21 mouse cellular contexts compared by ENCODE assay signal in the genomic region with DNA sequence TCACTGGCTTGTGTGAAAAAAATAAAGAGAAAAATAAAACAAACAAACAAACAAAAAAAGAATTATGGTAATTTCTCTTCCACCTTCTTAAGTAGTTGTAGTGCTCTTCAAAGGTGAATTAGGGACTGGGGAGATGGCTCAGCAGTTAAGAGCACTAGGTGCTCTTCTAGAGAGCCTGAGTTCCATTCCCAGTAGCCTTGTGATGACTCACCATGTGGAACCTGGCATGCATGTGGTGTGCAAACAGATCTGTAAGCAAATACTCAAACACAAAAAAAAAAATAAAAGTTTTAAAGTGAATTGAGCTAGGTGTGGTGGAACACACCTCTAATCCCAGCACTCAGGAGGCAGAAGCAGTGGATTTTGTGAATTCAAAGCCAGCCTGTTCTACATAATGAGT. TPM values are rescaled to one million over a fixed set of nuclear protein-coding genes. Genes with fewer than 3 reads are reported as not detected.
DNase-seq lines count a peak whose midpoint lies in the region; ATAC-seq lines count a peak whose summit lies in the region.
"Had no signal": no experiment of that assay in that cellular context is flagged by ENCODE, and none has a peak within 500 bp of the region (broad histone marks: within the 10 kb centered on the region; RNA-seq: fewer than 3 reads in every experiment).

No protein-coding gene starts in this region.

- ATAC-seq in heart, embryonic 11.5 days (replicated peaks; ENCODE audit: insufficient number of reproducible peaks, low FRiP score, low TSS enrichment), result no peak
- ATAC-seq in stomach, embryonic 16.5 days (ENCODE audit: insufficient read depth, low FRiP score), result peak; percentile 62; the same call in 1 of the 2 replicates
- ATAC-seq: forebrain, embryonic 14.5 days; hindbrain, embryonic 16.5 days had no signal

- H3K9ac ChIP-seq in heart, embryonic 11.5 days (ENCODE audit: low read depth, low read length), result no peak overlapping the region
- no peak overlapping the region for H3K9ac ChIP-seq in stomach, embryonic 16.5 days (ENCODE audit: low read length)
- H3K9ac ChIP-seq: embryonic facial prominence, embryonic 12.5 days; hindbrain, embryonic 12.5 days had no signal

- DNase-seq in heart, adult 11 months, result peak; percentile 53
- peak; percentile 64 for DNase-seq in NIH3T3 (ENCODE audit: low read depth)
- peak; percentile 4 for DNase-seq in lung, postnatal 10 days
- DNase-seq in adrenal gland, postnatal 14 days, result no peak
- DNase-seq in kidney, adult 11 months, result no peak
- no peak for DNase-seq in urinary bladder, adult 18-20 months (ENCODE audit: low spot score in 2 of 2)
- DNase-seq: adrenal gland, adult 2 months; adrenal gland, postnatal 36 days; cerebellum, adult 2 months; cerebellum, postnatal 10 days; gastrocnemius, adult 2 months; gastrocnemius, postnatal 25 days; heart, postnatal 10 days; heart, postnatal 4 days had no signal

- H3K4me1 ChIP-seq in heart, embryonic 11.5 days (ENCODE audit: control insufficient read depth, insufficient read depth, low read length), result no peaks in the 10 kb centered on the region
- H3K4me1 ChIP-seq in stomach, embryonic 16.5 days (ENCODE audit: control insufficient read depth, insufficient read depth, low read length), result no peaks in the 10 kb centered on the region
- H3K4me1 ChIP-seq: embryonic facial prominence, embryonic 12.5 days; hindbrain, embryonic 12.5 days had no signal

- H3K27ac ChIP-seq in heart, embryonic 11.5 days (ENCODE audit: low read depth, low read length), result no peak overlapping the region
- H3K27ac ChIP-seq in stomach, embryonic 16.5 days (ENCODE audit: low read length), result peak overlapping the region; percentile 2; the same call in 1 of the 2 replicates
- H3K27ac ChIP-seq: embryonic facial prominence, embryonic 12.5 days; gastrocnemius, adult 2 months; hindbrain, embryonic 12.5 days had no signal

- H3K27me3 ChIP-seq in heart, embryonic 11.5 days (ENCODE audit: control insufficient read depth, insufficient read depth, low read length), result no peaks in the 10 kb centered on the region
- H3K27me3 ChIP-seq in stomach, embryonic 16.5 days (ENCODE audit: control insufficient read depth, insufficient read depth, low read length), result no peaks in the 10 kb centered on the region
- H3K27me3 ChIP-seq: CH12.LX; embryonic facial prominence, embryonic 12.5 days; hindbrain, embryonic 12.5 days had no signal

- no peak overlapping the region for H3K4me2 ChIP-seq in heart, embryonic 11.5 days
- no peak overlapping the region for H3K4me2 ChIP-seq in stomach, embryonic 16.5 days (ENCODE audit: low read depth, low read length)
- H3K4me2 ChIP-seq: embryonic facial prominence, embryonic 12.5 days; hindbrain, embryonic 12.5 days had no signal

- H3K36me3 ChIP-seq in heart, embryonic 11.5 days (ENCODE audit: control insufficient read depth, insufficient read depth, low read length), result peaks cover 5% of the 10 kb centered on the region; the same call in 1 of the 2 replicates
- 0 out of 2 replicates have a peak, but pooled peaks cover 4% of the 10 kb centered on the region for H3K36me3 ChIP-seq in stomach, embryonic 16.5 days (ENCODE audit: control insufficient read depth, insufficient read depth, low read length)

- H3K4me3 ChIP-seq in heart, embryonic 11.5 days (ENCODE audit: low read depth, low read length), result no peak overlapping the region
- no peak overlapping the region for H3K4me3 ChIP-seq in stomach, embryonic 16.5 days (replicated peaks; ENCODE audit: low read length)
- H3K4me3 ChIP-seq: embryonic facial prominence, embryonic 12.5 days; gastrocnemius, adult 2 months; hindbrain, embryonic 12.5 days had no signal

- no peaks in the 10 kb centered on the region for H3K9me3 ChIP-seq in heart, embryonic 11.5 days (replicated peaks; ENCODE audit: control insufficient read depth, low read length)
- no peaks in the 10 kb centered on the region for H3K9me3 ChIP-seq in stomach, embryonic 16.5 days (replicated peaks; ENCODE audit: control insufficient read depth, low read length)
- H3K9me3 ChIP-seq: embryonic facial prominence, embryonic 12.5 days; hindbrain, embryonic 12.5 days had no signal

RNA-seq across cellular contexts. Expression of a gene that starts 47.5 kb away (rescaled TPM):
- polyA plus RNA-seq in heart, embryonic 11.5 days (2014; fragmentation: Nextera tagmentation; extraction: Ambion mirVana), result 7.6 and 7.9 TPM in 2 replicates
- polyA plus RNA-seq in stomach, embryonic 16.5 days (2015; fragmentation: Nextera tagmentation; extraction: Ambion mirVana), result 8.7 and 9.5 TPM in 2 replicates
- total RNA-seq in adrenal gland, postnatal 14 days (2021), result 32.3 and 38.2 TPM in 2 replicates

RNA-seq across cellular contexts. Expression of a gene that starts 47.6 kb away (rescaled TPM):
- polyA plus RNA-seq in heart, embryonic 11.5 days (2014; fragmentation: Nextera tagmentation; extraction: Ambion mirVana), result 4.9 and 5.4 TPM in 2 replicates
- 5.1 and 6.5 TPM in 2 replicates for polyA plus RNA-seq in stomach, embryonic 16.5 days (2015; fragmentation: Nextera tagmentation; extraction: Ambion mirVana)
- total RNA-seq in adrenal gland, postnatal 14 days (2021), result 14.2 and 14.5 TPM in 2 replicates

Comparison
In these comparisons a context has a peak if more than half of its experiments do, and no peak if none do; other contexts are left out.
1. DNase-seq: peak in heart, adult 11 months (single experiment), NIH3T3 (single experiment) and lung, postnatal 10 days (single experiment); none in adrenal gland, postnatal 14 days (single experiment), kidney, adult 11 months (single experiment) and urinary bladder, adult 18-20 months (0 of 2).